Mouse (Mus musculus): ENCODE results near the gene Foxn2. TPM values are rescaled to one million over a fixed set of nuclear protein-coding genes. Genes with fewer than 3 reads are reported as not detected.

Gene Foxn2
- polyA plus RNA-seq, 1 experiment from 2014 or later: 9.8 TPM

DNA sequence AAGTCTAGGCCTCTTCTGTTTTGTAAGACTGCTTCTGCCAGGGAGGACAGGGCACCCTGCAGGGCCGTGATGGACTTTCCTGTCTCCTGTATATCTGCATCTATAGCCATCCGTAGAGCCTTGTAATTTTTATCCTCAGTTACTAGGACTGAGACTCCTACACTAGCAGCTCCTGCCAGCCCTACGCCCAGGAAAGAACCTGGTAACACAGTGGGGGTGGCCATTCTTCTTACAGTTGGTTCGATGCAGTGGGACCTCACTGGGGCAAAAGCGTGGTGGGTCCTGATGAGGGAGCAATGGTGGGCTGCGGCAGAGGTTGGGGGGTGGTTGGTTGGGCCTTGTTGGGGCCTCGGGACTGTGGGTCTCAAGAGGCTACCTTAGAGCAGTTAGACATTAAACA lies 36.7 kb downstream of the Foxn2 start:
- 92% methylated on average over 7 of the region's 7 CpGs for WGBS
- Histone ChIP-seq H3K4me1 (ENCODE audit: control insufficient read depth, insufficient read depth, low read length) (no peaks in the 10 kb centered on the region), H3K4me2 (ENCODE audit: low read depth, severe bottlenecking) (no peak overlapping the region), H3K27me3 (ENCODE audit: control insufficient read depth, insufficient read depth, low read length) (no peaks in the 10 kb centered on the region), H3K4me3 (ENCODE audit: low read depth, low read length) (no peak overlapping the region), H3K9ac (ENCODE audit: low read length) (no peak overlapping the region), H3K9me3 (ENCODE audit: control insufficient read depth, low read length) (no peaks in the 10 kb centered on the region), H3K27ac (replicated peaks; ENCODE audit: low read depth, low read length) (no peak overlapping the region), H3K36me3 (ENCODE audit: control insufficient read depth, insufficient read depth, low read length) (0 out of 2 replicates have a peak, but pooled peaks cover 3% of the 10 kb centered on the region)
- ATAC-seq (ENCODE audit: insufficient number of reproducible peaks, low FRiP score, low TSS enrichment, low read depth) (no peak), DNase-seq (ENCODE audit: low spot score) (no peak)

DNA sequence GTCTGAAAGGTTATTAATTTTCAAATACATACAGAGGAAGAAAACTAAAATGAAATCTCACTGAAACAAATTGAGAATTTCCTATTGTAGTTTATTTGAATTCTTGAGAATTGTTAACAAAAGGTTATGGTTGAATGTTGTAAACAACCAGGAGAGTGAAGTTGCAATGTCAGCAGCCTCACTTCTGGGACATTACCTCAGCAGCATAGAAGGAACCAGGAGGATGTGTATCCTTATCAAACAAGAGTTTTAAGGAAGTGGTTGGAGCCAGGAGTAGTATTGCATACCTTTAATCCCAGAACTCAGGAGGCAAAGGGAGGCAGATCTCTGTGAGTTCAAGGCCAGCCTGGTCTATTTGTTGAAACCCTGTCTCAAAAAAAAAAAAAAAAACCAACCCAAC lies 37.2 kb downstream of the Foxn2 start:
- Histone ChIP-seq H3K4me1 (ENCODE audit: control insufficient read depth, insufficient read depth, low read length) (no peaks in the 10 kb centered on the region), H3K36me3 (ENCODE audit: control insufficient read depth, insufficient read depth, low read length) (0 out of 2 replicates have a peak, but pooled peaks cover 2% of the 10 kb centered on the region), H3K9ac (ENCODE audit: low read length) (no peak overlapping the region), H3K27ac (replicated peaks; ENCODE audit: low read depth, low read length) (no peak overlapping the region), H3K4me2 (ENCODE audit: low read depth, severe bottlenecking) (no peak overlapping the region), H3K4me3 (ENCODE audit: low read depth, low read length) (no peak overlapping the region), H3K9me3 (ENCODE audit: control insufficient read depth, low read length) (no peaks in the 10 kb centered on the region), H3K27me3 (ENCODE audit: control insufficient read depth, insufficient read depth, low read length) (no peaks in the 10 kb centered on the region)
- no peak for DNase-seq (ENCODE audit: low spot score)
- ATAC-seq (ENCODE audit: insufficient number of reproducible peaks, low FRiP score, low TSS enrichment, low read depth): no peak

DNA sequence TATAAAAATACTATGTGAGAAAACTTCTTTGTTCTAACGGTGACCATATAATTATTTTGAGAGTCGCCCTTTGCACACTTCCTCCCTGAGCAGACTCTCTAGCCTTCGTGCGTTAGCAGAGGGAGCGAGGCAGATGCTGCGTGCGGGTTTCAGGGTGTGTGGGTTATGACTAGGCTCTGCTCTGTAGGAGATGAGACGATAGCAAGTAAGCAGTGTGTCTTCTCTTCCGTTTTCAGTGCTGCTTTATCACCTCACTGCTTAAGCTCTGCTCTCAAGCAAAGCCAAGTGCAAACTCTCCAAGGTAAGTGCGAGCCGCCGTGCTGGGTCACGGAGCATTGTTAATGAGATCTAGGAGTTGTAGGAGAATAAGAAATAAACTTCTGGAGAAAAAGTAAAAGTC lies 38.5 kb downstream of the Foxn2 start:
- Histone ChIP-seq H3K4me1 (ENCODE audit: control insufficient read depth, insufficient read depth, low read length) (no peaks in the 10 kb centered on the region), H3K4me3 (ENCODE audit: low read depth, low read length) (no peak overlapping the region), H3K4me2 (ENCODE audit: low read depth, severe bottlenecking) (no peak overlapping the region), H3K9me3 (ENCODE audit: control insufficient read depth, low read length) (no peaks in the 10 kb centered on the region), H3K27ac (replicated peaks; ENCODE audit: low read depth, low read length) (no peak overlapping the region), H3K36me3 (ENCODE audit: control insufficient read depth, insufficient read depth, low read length) (0 out of 2 replicates have a peak, but pooled peaks cover 2% of the 10 kb centered on the region), H3K27me3 (ENCODE audit: control insufficient read depth, insufficient read depth, low read length) (no peaks in the 10 kb centered on the region), H3K9ac (ENCODE audit: low read length) (no peak overlapping the region)
- 88% methylated on average over 13 of the region's 13 CpGs for WGBS
- DNase-seq (ENCODE audit: low spot score): no peak
- no peak for ATAC-seq (ENCODE audit: insufficient number of reproducible peaks, low FRiP score, low TSS enrichment, low read depth)

DNA sequence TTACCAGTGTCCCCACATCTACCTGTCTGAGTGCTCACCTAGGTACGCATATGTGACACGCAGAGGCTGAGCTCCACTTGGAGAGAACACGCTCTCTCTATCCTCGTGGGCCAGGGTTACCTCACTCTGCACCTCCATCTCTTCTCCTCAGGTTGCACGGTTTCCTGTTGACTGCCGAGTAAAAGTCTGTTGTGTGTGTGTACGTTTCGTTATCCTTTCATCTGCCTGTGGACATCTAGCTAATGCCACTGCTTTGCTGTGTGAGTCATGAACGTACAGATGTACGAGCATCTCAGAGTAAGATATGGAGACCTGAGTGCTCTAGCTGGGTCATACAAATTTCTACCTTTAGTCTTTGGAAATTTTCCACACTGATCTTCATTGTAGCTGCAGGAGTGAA lies 39.9 kb downstream of the Foxn2 start:
- 92% methylated on average over 10 of the region's 10 CpGs for WGBS
- H3K27ac ChIP-seq (replicated peaks; ENCODE audit: low read depth, low read length): no peak overlapping the region
- H3K9me3 ChIP-seq (ENCODE audit: control insufficient read depth, low read length): no peaks in the 10 kb centered on the region
- H3K9ac ChIP-seq (ENCODE audit: low read length): no peak overlapping the region
- no peak for ATAC-seq (ENCODE audit: insufficient number of reproducible peaks, low FRiP score, low TSS enrichment, low read depth)
- DNase-seq (ENCODE audit: low spot score): no peak
- no peaks in the 10 kb centered on the region for H3K27me3 ChIP-seq (ENCODE audit: control insufficient read depth, insufficient read depth, low read length)
- no peaks in the 10 kb centered on the region for H3K4me1 ChIP-seq (ENCODE audit: control insufficient read depth, insufficient read depth, low read length)
- no peak overlapping the region for H3K4me2 ChIP-seq (ENCODE audit: low read depth, severe bottlenecking)
- no peak overlapping the region for H3K4me3 ChIP-seq (ENCODE audit: low read depth, low read length)
- H3K36me3 ChIP-seq (ENCODE audit: control insufficient read depth, insufficient read depth, low read length): 0 out of 2 replicates have a peak, but pooled peaks cover 2% of the 10 kb centered on the region

DNA sequence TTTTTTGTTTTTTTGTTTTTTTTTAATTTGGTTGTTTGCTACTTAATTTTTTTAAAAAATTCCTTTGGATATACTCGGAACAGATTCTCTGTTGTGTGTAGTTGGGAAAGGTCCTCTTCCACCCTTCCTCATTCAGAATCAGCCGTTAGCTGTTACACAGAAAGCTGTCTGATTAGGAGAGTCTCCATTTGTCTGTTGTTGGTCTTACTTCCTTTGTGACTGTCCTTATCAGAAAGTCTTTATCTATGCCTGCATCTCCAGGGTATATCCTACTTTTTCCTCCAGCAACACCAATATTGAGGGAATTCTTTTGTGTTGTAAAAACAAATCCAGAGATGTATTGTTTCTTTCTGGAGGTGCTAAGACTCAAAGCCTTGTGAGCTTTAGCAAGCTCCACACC lies 40.6 kb downstream of the Foxn2 start:
- Histone ChIP-seq H3K9me3 (ENCODE audit: control insufficient read depth, low read length) (no peaks in the 10 kb centered on the region), H3K4me1 (ENCODE audit: control insufficient read depth, insufficient read depth, low read length) (no peaks in the 10 kb centered on the region), H3K27me3 (ENCODE audit: control insufficient read depth, insufficient read depth, low read length) (no peaks in the 10 kb centered on the region), H3K4me3 (ENCODE audit: low read depth, low read length) (no peak overlapping the region), H3K36me3 (ENCODE audit: control insufficient read depth, insufficient read depth, low read length) (0 out of 2 replicates have a peak, but pooled peaks cover 2% of the 10 kb centered on the region), H3K4me2 (ENCODE audit: low read depth, severe bottlenecking) (no peak overlapping the region), H3K9ac (ENCODE audit: low read length) (no peak overlapping the region), H3K27ac (replicated peaks; ENCODE audit: low read depth, low read length) (no peak overlapping the region)
- ATAC-seq (ENCODE audit: insufficient number of reproducible peaks, low FRiP score, low TSS enrichment, low read depth) (no peak), DNase-seq (ENCODE audit: low spot score) (no peak)
- WGBS: 95% methylated on average over 2 of the region's 2 CpGs

DNA sequence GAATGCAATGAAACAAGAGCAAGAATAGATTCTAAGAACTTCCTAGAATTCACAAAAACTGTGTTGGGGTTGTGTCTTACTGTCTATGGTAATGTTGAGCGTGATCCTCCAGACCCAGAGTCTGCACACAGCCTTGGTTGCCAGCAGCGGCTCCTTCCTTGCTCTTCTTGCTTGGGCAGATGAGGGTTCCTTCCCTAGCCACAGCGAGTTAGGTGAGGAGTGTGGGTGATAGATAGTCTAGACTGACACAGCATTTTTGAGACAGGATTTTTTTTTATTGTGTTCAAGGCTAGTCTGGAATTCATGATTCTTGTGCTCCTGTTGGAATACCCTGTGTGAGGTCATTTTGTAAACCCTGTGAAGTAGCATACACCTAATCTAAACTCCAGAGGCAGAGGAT lies 41.1 kb downstream of the Foxn2 start:
- ATAC-seq (ENCODE audit: insufficient number of reproducible peaks, low FRiP score, low TSS enrichment, low read depth) (no peak), DNase-seq (ENCODE audit: low spot score) (no peak)
- H3K4me2 ChIP-seq (ENCODE audit: low read depth, severe bottlenecking): no peak overlapping the region
- H3K9ac ChIP-seq (ENCODE audit: low read length): no peak overlapping the region
- 91% methylated on average over 3 of the region's 3 CpGs for WGBS
- no peaks in the 10 kb centered on the region for H3K9me3 ChIP-seq (ENCODE audit: control insufficient read depth, low read length)
- H3K36me3 ChIP-seq (ENCODE audit: control insufficient read depth, insufficient read depth, low read length): 0 out of 2 replicates have a peak, but pooled peaks cover 6% of the 10 kb centered on the region
- H3K4me1 ChIP-seq (ENCODE audit: control insufficient read depth, insufficient read depth, low read length): no peaks in the 10 kb centered on the region
- no peaks in the 10 kb centered on the region for H3K27me3 ChIP-seq (ENCODE audit: control insufficient read depth, insufficient read depth, low read length)
- H3K4me3 ChIP-seq (ENCODE audit: low read depth, low read length): no peak overlapping the region
- H3K27ac ChIP-seq (replicated peaks; ENCODE audit: low read depth, low read length): no peak overlapping the region

DNA sequence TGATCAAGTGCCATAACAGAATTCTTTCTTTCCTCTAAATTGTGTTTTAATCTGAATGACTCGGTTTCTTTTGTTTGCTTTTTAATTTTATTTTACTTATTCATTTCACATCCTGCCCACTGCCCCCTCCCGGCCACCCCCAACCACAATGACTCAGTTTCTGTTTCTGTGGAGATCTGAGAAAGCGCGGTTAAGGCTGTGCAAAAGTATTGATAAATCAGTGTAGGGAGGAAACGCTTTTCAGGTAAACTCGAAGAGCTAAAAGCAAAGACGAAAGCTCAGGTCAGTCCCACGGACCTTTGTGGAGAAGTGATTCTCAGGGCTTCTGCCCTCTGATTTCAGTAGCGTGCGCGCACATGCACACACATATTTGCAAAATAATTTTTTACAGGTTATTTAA lies 44.0 kb downstream of the Foxn2 start:
- Histone ChIP-seq H3K27me3 (ENCODE audit: control insufficient read depth, insufficient read depth, low read length) (no peaks in the 10 kb centered on the region), H3K9me3 (ENCODE audit: control insufficient read depth, low read length) (no peaks in the 10 kb centered on the region), H3K4me1 (ENCODE audit: control insufficient read depth, insufficient read depth, low read length) (no peaks in the 10 kb centered on the region), H3K27ac (replicated peaks; ENCODE audit: low read depth, low read length) (no peak overlapping the region), H3K36me3 (ENCODE audit: control insufficient read depth, insufficient read depth, low read length) (0 out of 2 replicates have a peak, but pooled peaks cover 4% of the 10 kb centered on the region), H3K9ac (ENCODE audit: low read length) (no peak overlapping the region), H3K4me2 (ENCODE audit: low read depth, severe bottlenecking) (no peak overlapping the region), H3K4me3 (ENCODE audit: low read depth, low read length) (no peak overlapping the region)
- WGBS: 95% methylated on average over 11 of the region's 11 CpGs
- ATAC-seq (ENCODE audit: insufficient number of reproducible peaks, low FRiP score, low TSS enrichment, low read depth) (no peak), DNase-seq (ENCODE audit: low spot score) (no peak)

DNA sequence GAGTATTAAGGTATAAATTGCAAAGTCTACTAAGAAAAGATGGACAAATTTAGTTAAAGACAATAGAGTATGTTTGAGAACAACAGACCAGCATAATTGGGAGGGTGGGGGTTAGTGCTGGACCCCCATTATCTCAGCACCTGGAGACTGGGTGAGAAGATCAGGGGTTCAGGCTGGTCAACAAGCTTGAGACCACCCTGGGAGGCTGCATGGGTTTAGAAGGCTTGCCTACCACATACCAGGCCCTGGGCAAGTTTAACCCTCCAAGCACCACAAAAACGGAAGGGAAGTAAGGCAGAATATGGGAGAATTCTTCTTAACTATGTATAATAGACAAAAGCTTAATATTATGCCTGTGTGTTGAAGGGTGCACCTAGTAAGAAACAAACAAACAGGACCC lies 44.4 kb downstream of the Foxn2 start:
- no peak overlapping the region for H3K27ac ChIP-seq (replicated peaks; ENCODE audit: low read depth, low read length)
- no peaks in the 10 kb centered on the region for H3K9me3 ChIP-seq (ENCODE audit: control insufficient read depth, low read length)
- no peaks in the 10 kb centered on the region for H3K4me1 ChIP-seq (ENCODE audit: control insufficient read depth, insufficient read depth, low read length)
- no peaks in the 10 kb centered on the region for H3K27me3 ChIP-seq (ENCODE audit: control insufficient read depth, insufficient read depth, low read length)
- 0 out of 2 replicates have a peak, but pooled peaks cover 4% of the 10 kb centered on the region for H3K36me3 ChIP-seq (ENCODE audit: control insufficient read depth, insufficient read depth, low read length)
- ATAC-seq (ENCODE audit: insufficient number of reproducible peaks, low FRiP score, low TSS enrichment, low read depth) (no peak), DNase-seq (ENCODE audit: low spot score) (no peak)
- WGBS: 94% methylated on average over 1 of the region's 1 CpGs
- no peak overlapping the region for H3K4me3 ChIP-seq (ENCODE audit: low read depth, low read length)
- no peak overlapping the region for H3K4me2 ChIP-seq (ENCODE audit: low read depth, severe bottlenecking)
- H3K9ac ChIP-seq (ENCODE audit: low read length): no peak overlapping the region

DNA sequence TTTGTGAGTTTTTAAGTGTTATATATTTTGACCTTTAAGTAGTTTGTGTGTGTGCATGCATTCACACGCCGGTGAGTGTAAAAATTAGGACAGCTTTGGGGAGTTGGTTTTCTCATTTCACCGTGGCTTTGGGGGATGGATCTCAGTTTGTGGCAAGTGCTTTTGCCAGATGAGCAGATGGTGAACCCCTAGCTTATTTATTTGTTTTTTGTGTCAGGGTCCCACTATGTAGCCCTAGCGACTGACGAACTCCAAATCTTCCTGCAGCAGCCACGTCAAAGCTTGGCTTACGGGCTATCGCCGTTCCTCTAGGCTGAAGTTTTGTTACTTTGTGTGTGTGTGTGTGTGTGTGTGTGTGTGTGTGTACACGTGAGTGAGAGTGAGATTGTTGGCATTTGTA lies 50.0 kb downstream of the Foxn2 start:
- Histone ChIP-seq H3K9ac (ENCODE audit: low read length) (no peak overlapping the region), H3K36me3 (ENCODE audit: control insufficient read depth, insufficient read depth, low read length) (peaks cover 6% of the 10 kb centered on the region; the same call in 1 of the 2 replicates), H3K27ac (replicated peaks; ENCODE audit: low read depth, low read length) (no peak overlapping the region), H3K4me1 (ENCODE audit: control insufficient read depth, insufficient read depth, low read length) (no peaks in the 10 kb centered on the region), H3K27me3 (ENCODE audit: control insufficient read depth, insufficient read depth, low read length) (no peaks in the 10 kb centered on the region), H3K4me3 (ENCODE audit: low read depth, low read length) (no peak overlapping the region), H3K4me2 (ENCODE audit: low read depth, severe bottlenecking) (no peak overlapping the region), H3K9me3 (ENCODE audit: control insufficient read depth, low read length) (no peaks in the 10 kb centered on the region)
- no peak for DNase-seq (ENCODE audit: low spot score)
- ATAC-seq (ENCODE audit: insufficient number of reproducible peaks, low FRiP score, low TSS enrichment, low read depth): no peak
- WGBS: 95% methylated on average over 10 of the region's 10 CpGs
